Mouse (Mus musculus) right cerebral cortex, postnatal 10 days (tissue): ENCODE measurements around the gene Flt3.

ENCODE experiments used
- DNase-seq, 2 experiments: peaks; one replicate each; pipeline ENCODE4 v3.0.0; 2021; ENCODE audit warnings: low spot score in 2 of 2

The Flt3 gene

GRCm38 (mm10) chr5:147410585-147410984, 10.3 kb upstream of the Flt3 start:
- no peak for DNase-seq

GRCm38 (mm10) chr5:147408731-147409130, 8.4 kb upstream of the Flt3 start:
- no peak for DNase-seq

GRCm38 (mm10) chr5:147406135-147406534, 5.8 kb upstream of the Flt3 start:
- no peak for DNase-seq

DNA sequence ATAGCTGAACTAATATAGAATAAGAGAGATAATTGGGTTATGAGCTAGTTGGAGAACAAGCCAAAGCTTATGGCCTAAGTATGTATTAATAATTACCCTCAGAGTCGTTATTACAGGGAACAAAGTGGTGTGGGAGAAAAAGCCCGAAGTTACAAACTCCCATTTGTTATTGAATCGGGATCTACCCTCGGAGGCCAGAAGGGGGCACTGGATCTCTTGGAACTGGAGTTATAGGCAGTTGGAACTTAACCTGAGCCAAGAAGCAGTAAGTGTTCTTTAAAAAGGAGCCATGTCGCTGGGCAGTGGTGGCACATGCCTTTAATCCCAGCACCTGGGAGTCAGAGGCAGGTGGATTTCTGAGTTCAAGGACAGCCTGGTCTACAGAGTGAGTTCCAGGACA, 2.2 kb upstream of the Flt3 start:
- DNase-seq, result peak; percentile 43 to 69

DNA sequence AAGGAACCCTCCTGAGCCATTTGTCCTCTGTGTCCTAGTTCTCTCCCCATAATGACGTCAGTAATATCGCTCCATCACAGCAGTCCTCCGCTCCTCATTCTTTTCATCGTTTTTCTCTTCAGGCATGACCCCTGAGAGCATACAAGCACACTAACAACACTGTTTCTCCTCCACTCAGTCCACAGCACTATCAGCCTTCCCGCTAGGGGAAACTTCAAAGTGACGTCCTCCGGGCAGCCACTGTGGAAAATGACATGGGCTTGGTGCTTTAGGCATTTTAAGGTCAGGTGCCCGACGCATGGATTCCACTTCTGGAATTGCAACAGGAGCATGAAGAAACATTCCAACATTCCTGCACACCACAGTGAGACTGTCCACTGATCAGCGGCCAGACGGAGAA, 735 bp upstream of the Flt3 start:
- DNase-seq, result no peak

GRCm38 (mm10) chr5:147400505-147400979, 253 bp upstream of the Flt3 start:
- DNase-seq, result no peak

DNA sequence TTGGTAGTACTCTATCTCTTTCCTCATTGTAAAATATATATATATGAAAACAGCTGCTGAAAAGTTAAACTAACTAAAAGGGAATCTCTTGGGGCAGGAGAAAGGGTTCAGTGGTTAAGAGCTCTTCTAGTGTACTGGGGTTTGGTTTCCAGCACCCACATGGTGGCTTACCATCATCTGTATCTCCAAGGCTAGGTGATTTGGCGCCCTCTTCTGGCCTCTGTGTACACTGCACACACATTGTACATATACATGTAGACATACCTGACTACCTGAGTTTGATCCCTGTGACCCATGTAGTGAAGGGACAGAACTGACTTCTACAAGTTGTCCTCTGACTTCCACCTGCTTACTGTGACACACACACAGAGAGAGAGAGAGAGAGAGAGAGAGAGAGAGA, 5.2 kb downstream of the Flt3 start:
- DNase-seq, result no peak

- DNase-seq, result no peak
These were observed 7.5 kb downstream of the Flt3 start for GRCm38 (mm10) chr5:147392667-147393213.

DNA sequence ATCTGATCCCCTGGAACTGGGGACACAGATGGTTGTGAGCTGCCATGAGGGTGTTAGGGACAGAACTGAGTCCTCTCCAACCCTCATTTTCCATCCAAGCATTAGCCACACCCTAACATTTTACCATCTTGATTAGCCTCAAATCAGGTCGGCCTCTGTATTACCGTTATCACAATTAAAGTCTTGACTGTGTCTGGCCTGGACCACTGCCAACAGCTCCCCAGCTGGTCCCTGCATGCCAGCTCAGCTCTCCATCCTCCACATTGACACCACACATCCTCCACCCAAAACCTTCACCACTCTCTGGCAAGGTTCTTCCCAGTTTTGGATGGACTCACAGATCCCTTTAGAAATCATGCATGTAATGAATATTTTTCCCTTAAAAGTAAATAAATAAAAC, 9.5 kb downstream of the Flt3 start:
- DNase-seq, result peak in 1 of 2 experiments; percentile 36

DNA sequence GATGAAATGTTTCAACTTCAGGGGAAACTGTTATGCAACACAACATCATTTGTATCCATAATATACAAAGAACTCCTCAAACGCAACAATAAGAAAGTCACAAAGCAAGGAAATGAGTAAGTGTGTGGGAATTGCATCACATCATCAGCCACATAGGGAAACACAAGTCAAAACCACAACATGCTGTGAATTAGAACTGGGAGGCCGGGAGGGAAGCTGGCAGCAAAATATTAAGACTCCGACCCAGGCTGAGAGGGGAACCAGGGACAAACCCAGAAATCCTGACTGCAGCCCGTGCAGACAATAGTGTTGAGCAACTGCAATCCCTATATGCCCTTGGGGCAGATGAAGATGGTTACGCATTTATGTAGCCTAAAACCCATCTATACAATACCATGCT, 11.2 kb downstream of the Flt3 start:
- DNase-seq, result no peak

DNA sequence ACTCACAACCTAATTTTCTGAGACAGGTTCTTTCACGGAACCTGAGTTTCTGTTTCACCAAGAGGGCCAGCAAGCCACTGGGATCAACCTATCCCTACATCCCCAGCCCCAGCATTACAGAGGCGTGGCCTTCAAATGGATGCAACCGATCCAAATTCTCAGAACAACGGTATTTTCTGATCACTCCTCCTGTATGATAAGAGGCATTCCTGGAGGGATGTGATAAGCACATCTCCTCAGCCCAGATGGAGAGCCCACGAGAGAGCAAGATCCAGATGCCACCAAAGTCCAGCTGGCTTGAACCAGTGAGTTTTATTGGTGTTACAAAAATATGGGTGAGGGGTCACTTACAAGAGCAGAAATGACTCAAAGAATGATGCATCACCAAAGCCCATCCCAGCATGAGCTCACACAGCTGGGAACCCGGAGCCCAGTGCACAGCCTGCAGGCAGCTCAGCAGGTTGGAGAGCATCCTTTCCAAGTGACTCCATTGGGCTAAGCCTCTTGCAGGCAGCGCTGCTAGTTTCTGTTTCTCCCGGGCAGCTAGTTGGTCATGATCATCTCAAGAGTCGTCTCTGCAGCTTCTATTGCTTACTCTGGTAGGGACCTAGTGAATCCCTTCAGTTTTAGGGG, 11.8 kb downstream of the Flt3 start:
- no peak for DNase-seq

GRCm38 (mm10) chr5:147386865-147387264, 13.4 kb downstream of the Flt3 start:
- DNase-seq, result no peak

- DNase-seq, result peak; percentile 39 to 40
These were observed 18.9 kb downstream of the Flt3 start for GRCm38 (mm10) chr5:147381396-147381795.

DNA sequence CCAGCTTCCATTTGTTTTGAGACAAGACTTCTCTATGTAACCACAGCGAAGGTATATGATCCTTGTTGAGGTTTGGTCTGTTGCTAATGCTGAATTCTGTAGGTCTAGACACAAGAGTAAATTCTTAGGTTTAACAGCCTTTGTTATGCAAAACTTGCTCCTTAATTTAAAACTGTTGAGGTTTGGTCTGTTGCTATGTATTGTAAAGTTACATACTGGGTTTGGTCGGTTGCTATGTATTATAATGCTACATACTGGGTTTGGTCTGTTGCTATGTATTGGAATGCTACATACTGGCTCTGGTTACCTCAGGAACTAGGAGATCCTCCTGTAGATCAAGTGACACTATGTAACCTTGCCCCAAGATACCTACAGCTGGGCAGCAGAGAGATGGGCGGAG, 20.8 kb downstream of the Flt3 start:
- no peak for DNase-seq

DNA sequence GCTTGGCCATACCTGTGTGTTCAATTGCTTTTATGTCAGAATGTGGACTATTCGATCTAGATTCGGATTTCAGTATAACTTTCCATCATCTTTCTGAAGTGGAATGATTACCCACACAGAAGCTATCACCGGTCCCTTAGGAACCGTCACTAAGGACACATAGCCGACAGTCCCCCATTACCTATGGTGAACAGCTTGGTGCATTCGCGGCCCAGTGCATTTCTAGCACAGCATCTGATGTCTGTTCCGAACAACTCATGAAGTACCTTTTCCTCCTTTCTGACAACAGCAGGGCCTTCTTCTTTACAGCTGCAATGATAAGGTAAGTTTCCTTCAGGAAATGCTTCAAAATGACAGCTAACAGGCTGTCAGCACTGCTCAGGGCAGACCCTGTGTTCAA, 30.0 kb downstream of the Flt3 start:
- DNase-seq, result peak in 1 of 2 experiments; percentile 32

DNA sequence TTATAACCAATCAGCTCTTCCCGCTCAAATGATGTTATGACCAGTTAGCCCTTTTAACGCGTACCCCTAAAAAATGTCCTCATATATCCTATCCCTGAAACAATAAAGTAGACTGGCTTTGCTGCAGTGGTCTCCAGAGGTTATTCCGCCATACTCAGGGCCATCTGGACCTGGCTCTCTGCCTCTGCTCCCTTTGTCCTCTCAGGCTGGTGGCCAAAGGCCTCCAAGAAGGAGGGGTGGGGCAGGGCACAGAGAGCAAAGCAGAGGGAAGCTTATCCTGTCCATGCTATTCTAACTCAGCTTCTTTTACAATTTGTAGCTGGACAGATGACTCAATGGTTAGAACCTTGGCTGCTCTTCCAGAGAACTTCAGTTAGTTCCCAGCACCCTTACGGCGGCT, 32.1 kb downstream of the Flt3 start:
- no peak for DNase-seq

DNA sequence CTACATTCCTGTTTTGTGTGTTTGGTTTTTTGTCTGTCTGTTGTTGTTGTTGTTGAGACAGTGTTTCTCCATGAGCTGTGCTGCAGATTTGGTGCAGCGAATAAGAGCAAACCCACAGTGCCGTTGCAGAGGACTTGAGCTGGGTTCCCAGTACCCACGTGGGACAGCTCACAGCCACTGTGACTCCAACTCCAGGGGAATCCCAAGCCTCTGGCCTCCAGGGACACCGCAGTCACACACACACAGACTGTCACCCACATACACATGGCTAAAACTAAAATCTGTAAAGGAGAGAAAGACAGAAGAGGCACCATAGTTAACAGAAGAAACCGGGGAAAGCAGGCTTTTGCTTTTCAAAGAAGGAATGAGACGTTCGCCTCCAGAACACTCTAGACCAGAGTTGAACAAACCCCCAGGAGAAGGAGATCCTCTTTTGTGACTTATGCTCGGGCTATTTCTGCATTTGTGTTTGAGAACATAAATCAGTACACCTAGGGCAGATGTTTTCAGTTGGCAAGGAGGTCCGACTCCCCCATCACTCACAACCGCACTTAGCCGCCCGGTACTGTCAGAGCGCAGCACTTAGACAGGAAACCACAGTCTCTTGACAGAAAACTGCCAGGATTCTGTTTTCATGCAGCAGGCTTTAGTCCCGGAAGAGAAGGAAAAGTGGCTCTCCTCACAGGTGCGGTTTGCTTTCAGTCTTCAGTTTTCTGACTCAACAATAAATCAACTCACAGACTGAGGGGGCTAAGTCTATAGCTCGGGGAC, 34.1 kb downstream of the Flt3 start:
- DNase-seq, result no peak

DNA sequence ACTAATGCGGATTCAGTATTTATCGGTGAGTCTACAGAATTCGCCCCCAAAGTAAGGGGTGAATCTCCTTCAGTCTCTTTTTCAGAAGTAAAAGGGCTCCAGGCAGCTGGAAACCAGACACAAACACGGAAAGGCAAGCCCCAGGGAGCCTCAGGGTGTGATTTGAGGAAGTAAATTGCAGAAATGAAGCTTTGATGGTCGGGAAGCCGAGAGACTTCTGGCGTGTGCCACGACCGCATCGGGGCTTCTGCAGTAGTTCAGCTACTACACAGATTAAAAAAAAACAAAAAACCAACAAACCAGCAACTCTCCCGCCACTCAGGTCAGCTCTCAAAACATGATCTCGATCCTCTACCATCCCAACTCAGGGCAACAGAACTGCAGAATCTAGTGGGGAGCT, 37.2 kb downstream of the Flt3 start:
- DNase-seq, result peak; percentile 36 to 47

GRCm38 (mm10) chr5:147358481-147358880, 41.8 kb downstream of the Flt3 start:
- DNase-seq, result no peak

DNA sequence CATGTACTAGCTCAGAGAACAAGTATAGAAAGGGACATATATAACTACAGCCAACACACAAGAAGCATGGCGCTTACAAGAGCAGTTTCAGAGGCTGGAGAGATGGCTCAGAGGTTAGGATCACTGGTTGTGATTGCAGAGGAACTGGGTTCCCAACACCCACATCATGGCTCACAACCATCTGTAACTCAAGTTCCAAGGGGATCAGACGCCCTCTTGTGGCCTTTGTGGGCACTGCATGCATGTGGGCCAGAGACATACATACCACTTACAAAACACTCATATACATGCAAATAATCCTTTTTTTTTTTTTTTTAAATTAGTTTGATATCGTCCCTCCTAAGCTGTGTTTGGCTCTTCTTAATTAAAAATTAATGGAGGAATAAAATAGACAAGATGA, 42.8 kb downstream of the Flt3 start:
- DNase-seq, result no peak

GRCm38 (mm10) chr5:147356260-147357055, 43.8 kb downstream of the Flt3 start:
- no peak for DNase-seq

DNA sequence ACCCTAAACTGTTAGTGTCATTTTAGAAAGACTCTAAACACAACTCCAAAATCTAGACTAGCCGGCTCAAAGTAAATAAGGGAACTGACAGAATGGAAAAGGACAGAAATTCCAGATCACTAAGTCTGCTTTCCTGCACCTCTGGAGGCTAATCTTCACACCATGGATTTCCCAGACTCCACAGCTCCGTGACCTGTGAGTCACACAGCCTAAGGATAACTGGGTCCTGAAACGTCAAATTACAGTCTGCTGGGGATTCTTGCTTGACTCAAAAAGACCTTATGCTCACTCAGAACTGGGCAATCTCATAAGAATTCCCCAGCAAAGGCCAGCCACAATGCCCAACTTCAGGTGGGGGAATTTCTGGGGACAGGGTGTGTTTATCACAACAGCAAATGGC, 44.5 kb downstream of the Flt3 start:
- DNase-seq, result no peak
